Mouse (Mus musculus) mouse trophoblast stem cell (cell line): ENCODE measurements around the gene Tmem220.

Experiments
- in situ Hi-C, 2 experiments: fragments of 300-500 bp; cut with MseI, MboI; formaldehyde crosslinking; loops; 2 replicates in 1 of 2; 3 replicates in 1 of 2; pipeline ENCODE4 v1.15.1; 2025

The Tmem220 gene

GRCm38 (mm10) chr11:67052321-67052952 lies 27.5 kb downstream of the Tmem220 start, which contains the start of the genes Adprm and Sco1:
Gene Adprm, minus strand, starts transcription at chr11:67052594.
Gene Sco1, plus strand, starts transcription at chr11:67052670.
- in situ Hi-C loops: no loop called here

- in situ Hi-C loops: no loop called here
Observed at GRCm38 (mm10) chr11:67054754-67055365, 29.9 kb downstream of the Tmem220 start.

GRCm38 (mm10) chr11:67061311-67061710 lies 36.4 kb downstream of the Tmem220 start:
- in situ Hi-C loops: no loop called here

DNA sequence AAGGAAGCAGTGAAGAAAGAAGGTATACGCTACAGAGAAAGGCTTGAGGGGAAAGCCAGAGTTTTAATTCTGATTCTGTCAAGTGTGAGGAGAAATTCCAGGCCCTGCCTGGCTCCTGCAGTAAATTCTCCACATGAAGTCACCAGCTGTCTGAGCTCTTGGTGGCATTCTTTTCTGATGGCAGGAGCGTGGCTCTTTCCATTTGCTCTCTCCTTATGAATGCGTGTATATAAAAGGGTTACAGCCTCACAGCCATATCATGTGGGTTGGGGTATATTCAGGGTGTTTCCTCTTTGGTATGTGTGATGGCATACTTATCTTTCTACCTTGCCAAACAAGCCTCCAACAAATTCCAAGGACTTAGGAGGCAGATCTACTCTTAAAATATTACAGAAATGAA lies 37.8 kb downstream of the Tmem220 start:
- in situ Hi-C loops: no loop called here

DNA sequence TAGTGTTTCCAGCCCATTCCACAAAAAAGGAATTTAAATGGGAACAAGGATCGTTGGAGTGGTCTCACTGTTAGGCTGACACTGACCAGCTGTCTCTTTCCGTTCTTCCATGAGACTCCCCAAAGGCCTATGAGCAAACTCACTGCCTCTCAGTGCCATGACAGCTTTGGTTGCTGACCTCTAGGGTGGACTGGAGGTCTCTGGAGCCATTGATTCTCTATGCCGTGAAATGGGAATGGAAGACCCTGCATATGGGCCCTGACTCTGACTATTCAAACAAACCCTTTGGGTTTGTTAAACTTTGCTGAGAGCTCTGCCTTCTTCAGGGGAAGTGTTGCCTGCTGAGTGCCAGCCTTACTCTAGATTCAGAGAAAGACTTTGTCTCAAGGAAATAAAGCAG lies 42.8 kb downstream of the Tmem220 start:
- in situ Hi-C loops: no loop called here

GRCm38 (mm10) chr11:67072615-67073130 lies 47.7 kb downstream of the Tmem220 start:
- in situ Hi-C loops: no loop called here

DNA sequence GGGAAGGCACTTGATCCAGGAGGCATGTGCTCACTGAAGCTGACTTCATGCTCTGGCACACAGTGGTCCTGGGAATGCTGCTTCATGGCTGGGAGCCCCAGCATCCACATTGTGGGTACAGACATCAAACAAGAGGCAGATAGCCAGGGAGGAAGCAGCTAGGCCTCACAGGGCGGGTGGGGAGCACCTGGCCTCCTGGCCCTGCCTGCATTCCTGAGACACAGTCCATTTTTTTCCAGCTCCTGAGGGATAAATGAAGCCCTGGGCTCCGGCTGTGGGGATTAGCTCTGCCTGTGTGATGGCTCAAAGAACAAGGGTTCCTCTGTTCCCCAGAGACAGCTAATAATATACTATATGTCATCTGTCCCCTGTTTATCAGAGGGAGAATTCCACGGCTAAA lies 50.1 kb downstream of the Tmem220 start:
- in situ Hi-C loops: no loop called here

GRCm38 (mm10) chr11:67076781-67077180 lies 51.8 kb downstream of the Tmem220 start:
- in situ Hi-C loops: no loop called here

DNA sequence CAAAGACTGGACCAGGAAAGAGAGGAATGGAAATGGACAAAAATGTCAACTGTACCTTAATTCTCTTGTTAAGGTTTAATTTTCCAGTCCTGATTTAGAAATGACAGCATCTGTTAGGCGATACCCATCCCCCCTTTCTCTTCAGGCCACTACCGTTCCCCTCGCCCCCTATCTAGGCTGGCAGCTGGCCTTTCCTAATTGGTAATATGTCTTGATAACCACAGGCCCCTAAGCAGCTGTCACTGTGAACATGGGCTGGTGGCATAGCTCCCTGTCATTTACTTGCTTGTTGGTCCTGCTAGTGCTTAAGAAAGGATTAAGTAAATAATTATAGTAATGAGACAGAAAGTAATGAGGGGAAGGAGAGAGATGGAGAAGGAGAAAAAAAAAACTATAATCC lies 52.5 kb downstream of the Tmem220 start:
- in situ Hi-C loops: no loop called here

DNA sequence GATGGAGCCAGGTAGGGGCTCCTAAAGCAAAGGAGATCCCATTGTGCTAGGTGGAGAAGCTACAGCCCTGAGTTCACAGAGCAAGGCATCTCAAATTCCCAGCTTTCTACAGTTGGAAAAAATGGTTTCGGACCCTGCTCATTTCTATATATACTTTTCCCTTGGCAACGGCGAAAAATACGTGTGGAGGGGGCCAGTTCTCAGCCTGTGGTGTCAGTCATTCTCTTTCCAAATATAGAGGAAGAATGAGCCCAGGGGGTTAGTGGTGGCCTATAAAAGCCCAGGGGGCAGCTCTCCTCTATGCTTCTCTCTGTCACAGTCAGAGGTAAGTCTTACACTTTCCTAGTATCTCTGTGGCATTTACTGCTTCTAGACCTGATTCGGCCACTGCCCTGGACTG lies 53.0 kb downstream of the Tmem220 start, which contains the start of gene Myh3:
TSS of gene Myh3 (plus strand) at position 301 of the 400 bp plus-strand sequence.
- in situ Hi-C loops: no loop called here

GRCm38 (mm10) chr11:67078888-67079287 lies 53.9 kb downstream of the Tmem220 start:
- in situ Hi-C loops: no loop called here

- in situ Hi-C loops: loop anchor here (5.0 kb wide), 2 partner anchors 47 to 52 kb away; partner anchors contain the start of gene Tmem220 (in 1 of the 2)
Observed at GRCm38 (mm10) chr11:67079740-67080139, 54.8 kb downstream of the Tmem220 start.

- in situ Hi-C loops: loop anchor here (5.0 kb wide), 2 partner anchors 48 to 53 kb away; partner anchors contain the start of gene Tmem220 (in 1 of the 2)
Observed at GRCm38 (mm10) chr11:67080168-67080567, 55.2 kb downstream of the Tmem220 start.

DNA sequence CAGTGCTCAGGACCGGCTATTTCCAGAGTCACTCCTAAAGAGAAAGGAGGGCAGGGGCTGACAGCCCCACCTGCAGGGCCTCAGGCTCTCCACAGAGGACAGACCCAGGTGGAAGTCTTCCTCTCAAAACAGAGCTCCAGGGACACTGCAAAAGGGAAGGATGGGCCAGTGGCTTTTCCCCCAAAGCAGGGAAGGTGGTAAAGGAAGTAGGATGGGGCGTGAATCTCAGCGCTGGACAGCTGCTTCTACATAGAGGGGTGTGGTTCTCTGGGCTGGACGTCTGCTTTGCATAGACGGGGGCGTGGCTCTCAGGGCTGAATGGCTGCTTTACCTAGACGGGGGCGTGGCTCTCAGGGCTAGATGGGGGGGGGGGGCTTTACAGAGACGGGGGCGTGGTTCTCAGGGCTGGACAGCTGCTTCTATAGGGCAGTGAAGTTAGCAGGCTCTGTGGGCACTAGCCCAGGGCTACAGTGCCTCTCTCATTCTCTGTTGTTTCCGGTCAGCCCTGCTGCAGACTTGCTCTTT lies 56.2 kb downstream of the Tmem220 start:
- in situ Hi-C loops: loop anchor here (5.0 kb wide), 2 partner anchors 49 to 54 kb away; partner anchors contain the start of gene Tmem220 (in 1 of the 2)

- in situ Hi-C loops: loop anchor here (5.0 kb wide), 2 partner anchors 50 to 55 kb away; partner anchors contain the start of gene Tmem220 (in 1 of the 2)
Observed at GRCm38 (mm10) chr11:67082188-67082587, 57.2 kb downstream of the Tmem220 start.

- in situ Hi-C loops: loop anchor here (5.0 kb wide), 2 partner anchors 50 to 55 kb away; partner anchors contain the start of gene Tmem220 (in 1 of the 2)
Observed at GRCm38 (mm10) chr11:67082793-67083192, 57.8 kb downstream of the Tmem220 start.

DNA sequence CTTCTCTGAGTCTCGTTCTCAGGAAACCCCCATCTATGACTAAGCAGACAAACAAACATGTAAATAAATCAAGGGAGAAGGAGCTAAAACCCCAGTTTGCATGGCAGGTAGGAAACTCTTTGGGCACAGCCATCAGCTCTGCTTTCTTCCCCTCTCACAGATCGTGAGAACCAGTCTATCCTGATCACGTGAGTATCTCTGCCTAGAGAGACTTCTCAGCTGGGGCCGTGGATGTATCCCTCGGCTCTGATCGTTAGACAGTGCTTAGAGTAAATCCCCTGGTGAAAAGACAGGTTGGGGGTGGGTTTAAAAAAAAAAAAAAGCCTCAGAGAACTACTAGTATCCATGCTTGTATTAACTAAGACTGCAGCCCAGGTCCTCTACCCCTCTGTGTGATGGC lies 58.3 kb downstream of the Tmem220 start:
- in situ Hi-C loops: loop anchor here (5.0 kb wide), 2 partner anchors 51 to 56 kb away; partner anchors contain the start of gene Tmem220 (in 1 of the 2)

GRCm38 (mm10) chr11:67083712-67084340 lies 58.9 kb downstream of the Tmem220 start:
- in situ Hi-C loops: loop anchor here (5.0 kb wide), 2 partner anchors 52 to 57 kb away; partner anchors contain the start of gene Tmem220 (in 1 of the 2)
